Mouse (Mus musculus): Measurements from ENCODE around the gene Gng7. TPM values are rescaled to one million over a fixed set of nuclear protein-coding genes. Genes with fewer than 3 reads are reported as not detected.

Gng7 gene
- polyA plus RNA-seq, 1 experiment from 2014 or later = 1.1 TPM

GRCm38 (mm10) chr10:80901409-80902272 is 113.1 kb downstream of the Gng7 start:
- peak overlapping the region; percentile 38; the same call in 1 of the 2 replicates for H3K9ac ChIP-seq
- no peaks in the 10 kb centered on the region for H3K9me3 ChIP-seq (replicated peaks)
- H3K36me3 ChIP-seq = peaks cover 37% of the 10 kb centered on the region
- H3K4me3 ChIP-seq = peak overlapping the region; percentile 98
- H3K27ac ChIP-seq = peak overlapping the region; percentile 65
- ATAC-seq (replicated peaks; ENCODE audit: insufficient number of reproducible peaks, insufficient read depth, low FRiP score, low read depth) = no peak
- 0 out of 2 replicates have a peak, but pooled peaks cover 5% of the 10 kb centered on the region for H3K27me3 ChIP-seq
- peaks cover 31% of the 10 kb centered on the region for H3K4me1 ChIP-seq (replicated peaks)
- 87% methylated on average over 19 of the region's 19 CpGs for WGBS
- peak overlapping the region; percentile 96 for H3K4me2 ChIP-seq

- H3K4me3 ChIP-seq = peak within 1 kb of the TSS; percentile 98
- peak within 1 kb of the TSS; percentile 96 for H3K4me2 ChIP-seq
- peak within 1 kb of the TSS; percentile 89 for H3K27ac ChIP-seq
- H3K9me3 ChIP-seq (replicated peaks) = no peaks in the 10 kb centered on the region
- peak within 1 kb of the TSS; percentile 95 for H3K9ac ChIP-seq
- peaks cover 30% of the 10 kb centered on the region for H3K36me3 ChIP-seq
- under 1% methylated on average over 72 of the region's 72 CpGs for WGBS
- H3K27me3 ChIP-seq = 0 out of 2 replicates have a peak, but pooled peaks cover 5% of the 10 kb centered on the region
- peak; percentile 96 for ATAC-seq (replicated peaks; ENCODE audit: insufficient number of reproducible peaks, insufficient read depth, low FRiP score, low read depth)
- peaks cover 31% of the 10 kb centered on the region for H3K4me1 ChIP-seq (replicated peaks)
These were observed 114.2 kb downstream of the Gng7 start, which contains the start of gene Timm13 for GRCm38 (mm10) chr10:80900318-80901247. Gene Timm13 (minus strand): TSS chr10:80900969.

GRCm38 (mm10) chr10:80899591-80900317 is 115.0 kb downstream of the Gng7 start:
- Histone ChIP-seq H3K27ac (peak overlapping the region; percentile 89; the same call in 1 of the 2 replicates), H3K27me3 (0 out of 2 replicates have a peak, but pooled peaks cover 5% of the 10 kb centered on the region), H3K4me2 (peak overlapping the region; percentile 96), H3K36me3 (peaks cover 24% of the 10 kb centered on the region), H3K9me3 (replicated peaks) (no peaks in the 10 kb centered on the region), H3K9ac (peak overlapping the region; percentile 95), H3K4me1 (replicated peaks) (peaks cover 31% of the 10 kb centered on the region), H3K4me3 (peak overlapping the region; percentile 98)
- ATAC-seq (replicated peaks; ENCODE audit: insufficient number of reproducible peaks, insufficient read depth, low FRiP score, low read depth) = no peak
- 15% methylated on average over 25 of the region's 25 CpGs for WGBS

- H3K4me2 ChIP-seq = no peak overlapping the region
These were observed 115.7 kb downstream of the Gng7 start for GRCm38 (mm10) chr10:80899074-80899473.

More at GRCm38 (mm10) chr10:80899074-80899473, 115.7 kb downstream of the Gng7 start:
- no peak overlapping the region for H3K4me3 ChIP-seq
- peaks cover 28% of the 10 kb centered on the region for H3K4me1 ChIP-seq (replicated peaks)
- H3K9ac ChIP-seq = no peak overlapping the region
- WGBS = 87% methylated on average over 8 of the region's 8 CpGs
- no peaks in the 10 kb centered on the region for H3K9me3 ChIP-seq (replicated peaks)
- no peak overlapping the region for H3K27ac ChIP-seq
- ATAC-seq (replicated peaks; ENCODE audit: insufficient number of reproducible peaks, insufficient read depth, low FRiP score, low read depth) = no peak
- H3K27me3 ChIP-seq = 0 out of 2 replicates have a peak, but pooled peaks cover 5% of the 10 kb centered on the region
- H3K36me3 ChIP-seq = peaks cover 20% of the 10 kb centered on the region

Other genes starting within 250 kb of the Gng7 start
- 38.3 and 48.3 TPM in 2 replicates for gene Sf3a2, start 216.7 kb downstream of the Gng7 start, polyA plus RNA-seq (2015; fragmentation: Nextera tagmentation; extraction: Ambion mirVana)
- gene Plekhj1, start 216.3 kb downstream of the Gng7 start, polyA plus RNA-seq (2015; fragmentation: Nextera tagmentation; extraction: Ambion mirVana) = 65.2 and 83.1 TPM in 2 replicates
- 0.16 and 0.19 TPM in 2 replicates for gene Amh, start 209.7 kb downstream of the Gng7 start, polyA plus RNA-seq (2015; fragmentation: Nextera tagmentation; extraction: Ambion mirVana)
- gene Jsrp1, start 201.4 kb downstream of the Gng7 start, polyA plus RNA-seq (2015; fragmentation: Nextera tagmentation; extraction: Ambion mirVana) = 4.0 and 5.1 TPM in 2 replicates
- gene Oaz1, start 188.3 kb downstream of the Gng7 start, polyA plus RNA-seq (2015; fragmentation: Nextera tagmentation; extraction: Ambion mirVana) = 1,772 and 2,077 TPM in 2 replicates
- 0.29 and 0.43 TPM in 2 replicates for gene Lingo3, start 170.9 kb downstream of the Gng7 start, polyA plus RNA-seq (2015; fragmentation: Nextera tagmentation; extraction: Ambion mirVana)
- 153 and 154 TPM in 2 replicates for gene Lsm7, start 159.7 kb downstream of the Gng7 start, polyA plus RNA-seq (2015; fragmentation: Nextera tagmentation; extraction: Ambion mirVana)
- gene Sppl2b, start 159.7 kb downstream of the Gng7 start, polyA plus RNA-seq (2015; fragmentation: Nextera tagmentation; extraction: Ambion mirVana) = 23.1 and 32.5 TPM in 2 replicates
- gene Tmprss9, start 143.1 kb downstream of the Gng7 start, polyA plus RNA-seq (2015; fragmentation: Nextera tagmentation; extraction: Ambion mirVana) = 0.04 TPM in 1 of 2 replicates, not detected in the other
- 269 and 299 TPM in 2 replicates for gene Timm13, start 114.0 kb downstream of the Gng7 start, polyA plus RNA-seq (2015; fragmentation: Nextera tagmentation; extraction: Ambion mirVana)
- gene Lmnb2, start 96.7 kb downstream of the Gng7 start, polyA plus RNA-seq (2015; fragmentation: Nextera tagmentation; extraction: Ambion mirVana) = 22.0 and 32.1 TPM in 2 replicates
- gene Gadd45b, start 84.9 kb downstream of the Gng7 start, polyA plus RNA-seq (2015; fragmentation: Nextera tagmentation; extraction: Ambion mirVana) = 30.8 and 34.1 TPM in 2 replicates
- 0.29 TPM in 1 of 2 replicates, not detected in the other for gene Diras1, start 10.7 kb upstream of the Gng7 start, polyA plus RNA-seq (2015; fragmentation: Nextera tagmentation; extraction: Ambion mirVana)
- gene Slc39a3, start 22.5 kb upstream of the Gng7 start, polyA plus RNA-seq (2015; fragmentation: Nextera tagmentation; extraction: Ambion mirVana) = 7.1 and 11.8 TPM in 2 replicates
- 133 and 166 TPM in 2 replicates for gene Sgta, start 45.2 kb upstream of the Gng7 start, polyA plus RNA-seq (2015; fragmentation: Nextera tagmentation; extraction: Ambion mirVana)
- gene Thop1, start 55.1 kb upstream of the Gng7 start, polyA plus RNA-seq (2015; fragmentation: Nextera tagmentation; extraction: Ambion mirVana) = 22.3 and 31.6 TPM in 2 replicates
- gene Creb3l3, start 83.9 kb upstream of the Gng7 start, polyA plus RNA-seq (2015; fragmentation: Nextera tagmentation; extraction: Ambion mirVana) = 0.48 and 0.99 TPM in 2 replicates
- gene Map2k2, start 91.0 kb upstream of the Gng7 start, polyA plus RNA-seq (2015; fragmentation: Nextera tagmentation; extraction: Ambion mirVana) = 130 and 153 TPM in 2 replicates
- gene Zbtb7a, start 120.3 kb upstream of the Gng7 start, polyA plus RNA-seq (2015; fragmentation: Nextera tagmentation; extraction: Ambion mirVana) = 25.6 and 31.0 TPM in 2 replicates
- gene Pias4, start 153.0 kb upstream of the Gng7 start, polyA plus RNA-seq (2015; fragmentation: Nextera tagmentation; extraction: Ambion mirVana) = 29.1 and 41.6 TPM in 2 replicates
- 350 and 441 TPM in 2 replicates for gene Eef2, start 161.7 kb upstream of the Gng7 start, polyA plus RNA-seq (2015; fragmentation: Nextera tagmentation; extraction: Ambion mirVana)
- 38.4 and 43.1 TPM in 2 replicates for gene Dapk3, start 168.1 kb upstream of the Gng7 start, polyA plus RNA-seq (2015; fragmentation: Nextera tagmentation; extraction: Ambion mirVana)
- gene 4930442H23Rik, start 168.9 kb upstream of the Gng7 start, polyA plus RNA-seq (2015; fragmentation: Nextera tagmentation; extraction: Ambion mirVana) = not detected in 2 replicates
- gene Nmrk2, start 187.1 kb upstream of the Gng7 start, polyA plus RNA-seq (2015; fragmentation: Nextera tagmentation; extraction: Ambion mirVana) = 7.3 and 9.1 TPM in 2 replicates
- gene Atcay, start 215.9 kb upstream of the Gng7 start, polyA plus RNA-seq (2015; fragmentation: Nextera tagmentation; extraction: Ambion mirVana) = 0.25 and 1.1 TPM in 2 replicates
- gene Zfr2, start 218.2 kb upstream of the Gng7 start, polyA plus RNA-seq (2015; fragmentation: Nextera tagmentation; extraction: Ambion mirVana) = 6.0 and 7.5 TPM in 2 replicates
- gene Matk, start 238.0 kb upstream of the Gng7 start, polyA plus RNA-seq (2015; fragmentation: Nextera tagmentation; extraction: Ambion mirVana) = 1.6 and 3.6 TPM in 2 replicates